Mouse (Mus musculus) Patski (cell line): ENCODE measurements around the gene Stard3. TPM values are rescaled to one million over a fixed set of nuclear protein-coding genes. Genes with fewer than 3 reads are reported as not detected.

Source experiments
- ATAC-seq: fragments of 100-300 bp; one replicate; pipeline ENCODE4 v1.8.0; 2021
- CTCF ChIA-PET: fragments of 350-600 bp; sonication (Branson Sonifier 250); formaldehyde crosslinking; loops from one replicate; lab custom pipeline; 2022; ENCODE audit warnings: inconsistent platforms; lab: Charles Lee
- POLR2A ChIA-PET: fragments of 350-600 bp; sonication (Branson Sonifier 250); formaldehyde crosslinking; loops from one replicate; lab custom pipeline; 2022; ENCODE audit warnings: antibody characterized with exemption, inconsistent platforms; lab: Charles Lee
- DNase-seq: peaks from one replicate; pipeline ENCODE4 v3.0.0-alpha.2; 2011; ENCODE audit warnings: low read depth, low spot score
- H3K27me3 ChIP-seq: fragments of 371-371 bp; one replicate; pipeline ENCODE4 v1.5.1; 2021
- CTCF ChIP-seq: fragments of 100-300 bp; IDR thresholded peaks from one replicate; pipeline ENCODE4 v1.5.1; 2021
- in situ Hi-C: fragments of 300-500 bp; cut with MboI; formaldehyde crosslinking; loops from 3 replicates; pipeline ENCODE4 v1.11.1; 2018; ENCODE audit warnings: low pct_unique_long_range_greater_than_20kb, mixed read lengths
- polyA plus RNA-seq: library from polyadenylated mRNA; unstranded; gene quantifications from one replicate; pipeline ENCODE4 v1.2.3, GENCODE M21; 2021

The Stard3 gene
- polyA plus RNA-seq, 1 experiment from 2014 or later = 46.3 TPM

GRCm38 (mm10) chr11:98356625-98357394 lies 1.4 kb upstream of the Stard3 start:
- in situ Hi-C loops = no loop called here

GRCm38 (mm10) chr11:98357396-98358160 lies 590 bp upstream of the Stard3 start:
- ChIA-PET POLR2A (interaction anchor here (0.9 to 1.8 kb wide), 5 partner anchors 9 to 15 kb away, joined by 3 to 10 read pairs (median 5); partner anchors contain the start of gene Ppp1r1b), CTCF (interaction anchor here (1.5 to 7.2 kb wide), 2 partner anchors 14 kb away, joined by 5 to 75 read pairs; no protein-coding TSS in a partner anchor)
- H3K27me3 ChIP-seq = no peaks in the 10 kb centered on the region
- no peak for DNase-seq
- ATAC-seq = no peak
- TF ChIP-seq CTCF = no peak
- in situ Hi-C loops = no loop called here

More at GRCm38 (mm10) chr11:98356625-98357394, 1.4 kb upstream of the Stard3 start:
- ATAC-seq = no peak
- DNase-seq = no peak
- no peaks in the 10 kb centered on the region for H3K27me3 ChIP-seq
- no peak for TF ChIP-seq CTCF
- ChIA-PET POLR2A (interaction anchor here (0.6 to 1.1 kb wide), 4 partner anchors 16 to 212 kb away, joined by 3 to 13 read pairs (median 4); no protein-coding TSS in a partner anchor), CTCF (interaction anchor here (0.7 to 7.2 kb wide), 4 partner anchors 8 to 19 kb away, joined by 3 to 75 read pairs (median 4); no protein-coding TSS in a partner anchor)

- TF ChIP-seq CTCF = no peak
- no peak for DNase-seq
- CTCF ChIA-PET = interaction anchor here (1.3 to 5.6 kb wide), 4 partner anchors 11 to 28 kb away, joined by 3 to 29 read pairs (median 4); no protein-coding TSS in a partner anchor
- ATAC-seq = no peak
- in situ Hi-C loops = no loop called here
- H3K27me3 ChIP-seq = no peaks in the 10 kb centered on the region
- POLR2A ChIA-PET = interaction anchor here (0.5 kb wide), 1 partner anchor 18 kb away, joined by 3 read pairs; no protein-coding TSS in a partner anchor
Measured at GRCm38 (mm10) chr11:98360866-98361521, 2.8 kb downstream of the Stard3 start.

- ATAC-seq (no peak), DNase-seq (no peak)
- POLR2A ChIA-PET = interaction anchor here (0.6 to 1.2 kb wide), 2 partner anchors 9 to 48 kb away, joined by 3 to 5 read pairs; no protein-coding TSS in a partner anchor
- in situ Hi-C loops = no loop called here
- no peak for TF ChIP-seq CTCF
- no peaks in the 10 kb centered on the region for H3K27me3 ChIP-seq
- CTCF ChIA-PET = interaction anchor here (4.3 to 5.6 kb wide), 2 partner anchors 8 to 21 kb away, joined by 25 to 29 read pairs; no protein-coding TSS in a partner anchor
Measured at GRCm38 (mm10) chr11:98363817-98364216, 5.6 kb downstream of the Stard3 start.

- ATAC-seq = no peak
- in situ Hi-C loops = no loop called here
Measured at GRCm38 (mm10) chr11:98364410-98364809, 6.2 kb downstream of the Stard3 start.

DNA sequence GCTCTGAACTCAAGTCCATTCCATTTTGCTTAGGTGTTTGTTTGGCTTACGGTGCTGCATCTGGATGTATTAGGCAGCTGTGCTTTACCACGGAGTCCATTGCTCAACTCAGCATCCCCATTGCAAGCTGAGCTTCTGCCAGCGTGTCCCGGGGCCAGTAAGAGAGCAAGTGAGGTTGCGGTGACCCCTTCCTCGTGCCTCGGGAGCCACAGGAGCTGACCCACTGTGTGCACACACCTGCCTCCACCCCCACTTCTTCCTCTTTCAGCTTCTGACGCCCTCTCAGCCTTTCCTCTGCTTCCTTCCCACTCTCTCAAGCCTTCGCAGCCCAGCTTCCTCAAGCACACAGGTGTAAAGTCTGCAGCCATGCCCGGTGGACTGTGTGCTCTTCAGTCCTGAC lies 8.1 kb downstream of the Stard3 start:
- no peak for TF ChIP-seq CTCF
- ChIA-PET POLR2A (interaction anchor here (2.9 kb wide), 1 partner anchor 8 kb away, joined by 10 read pairs; the partner anchor contains the start of gene Stard3), CTCF (interaction anchor here (1.4 to 4.3 kb wide), 3 partner anchors 11 to 125 kb away, joined by 4 to 25 read pairs (median 10); no protein-coding TSS in a partner anchor)
- no peak for DNase-seq
- H3K27me3 ChIP-seq = no peaks in the 10 kb centered on the region
- in situ Hi-C loops = no loop called here
- ATAC-seq = no peak

More at GRCm38 (mm10) chr11:98364410-98364809, 6.2 kb downstream of the Stard3 start:
- TF ChIP-seq CTCF = no peak
- ChIA-PET CTCF (interaction anchor here (0.7 to 5.6 kb wide), 3 partner anchors 7 to 22 kb away, joined by 3 to 29 read pairs (median 25); no protein-coding TSS in a partner anchor), POLR2A (interaction anchor here (1.2 kb wide), 1 partner anchor 9 kb away, joined by 3 read pairs; no protein-coding TSS in a partner anchor)
- no peaks in the 10 kb centered on the region for H3K27me3 ChIP-seq
- DNase-seq = no peak

GRCm38 (mm10) chr11:98367171-98367862 lies 9.1 kb downstream of the Stard3 start:
- no peak for ATAC-seq
- DNase-seq = no peak
- POLR2A ChIA-PET = interaction anchor here (2.9 kb wide), 1 partner anchor 9 kb away, joined by 10 read pairs; the partner anchor contains the start of gene Stard3
- no peak for TF ChIP-seq CTCF
- in situ Hi-C loops = no loop called here
- H3K27me3 ChIP-seq = no peaks in the 10 kb centered on the region
- CTCF ChIA-PET = interaction anchor here (0.8 to 4.3 kb wide), 5 partner anchors 10 to 127 kb away, joined by 3 to 25 read pairs (median 4); no protein-coding TSS in a partner anchor

GRCm38 (mm10) chr11:98367863-98368186 lies 9.7 kb downstream of the Stard3 start:
- TF ChIP-seq CTCF = no peak
- ATAC-seq = no peak
- ChIA-PET POLR2A (interaction anchor here (0.5 to 2.9 kb wide), 2 partner anchors 9 to 560 kb away, joined by 4 to 10 read pairs; partner anchors contain the start of gene Stard3), CTCF (interaction anchor here (0.8 to 4.3 kb wide), 5 partner anchors 9 to 25 kb away, joined by 3 to 25 read pairs (median 7); no protein-coding TSS in a partner anchor)
- in situ Hi-C loops = no loop called here
- no peaks in the 10 kb centered on the region for H3K27me3 ChIP-seq
- no peak for DNase-seq

DNA sequence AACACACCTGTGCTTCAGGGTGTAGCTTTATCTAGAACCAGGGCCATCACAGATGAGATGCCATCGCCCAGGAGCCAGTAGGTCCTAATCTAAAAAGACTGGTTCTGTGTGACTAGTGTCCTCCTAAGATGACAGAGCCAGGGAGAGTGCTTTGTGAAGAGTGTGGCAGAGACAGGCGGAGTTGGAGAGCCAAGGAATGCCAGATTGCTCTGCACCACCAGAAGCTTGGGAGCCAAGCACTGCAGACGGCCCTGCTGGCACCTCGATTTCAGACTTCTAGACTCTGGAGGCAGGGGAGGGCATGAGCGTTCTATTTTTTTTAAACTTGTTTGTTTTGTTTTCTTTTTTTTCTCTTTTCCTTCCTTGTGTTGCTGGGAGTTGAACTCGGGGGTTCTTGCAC lies 11.2 kb downstream of the Stard3 start:
- DNase-seq (no peak), ATAC-seq (no peak)
- ChIA-PET POLR2A (interaction anchor here (2.9 kb wide), 1 partner anchor 11 kb away, joined by 10 read pairs; the partner anchor contains the start of gene Stard3), CTCF (interaction anchor here (1.4 to 7.5 kb wide), 2 partner anchors 20 to 26 kb away, joined by 7 to 73 read pairs; no protein-coding TSS in a partner anchor)
- no peak for TF ChIP-seq CTCF
- H3K27me3 ChIP-seq = no peaks in the 10 kb centered on the region
- in situ Hi-C loops = no loop called here
